Mouse (Mus musculus): Measurements from ENCODE around the gene Amer2. TPM values are rescaled to one million over a fixed set of nuclear protein-coding genes. Genes with fewer than 3 reads are reported as not detected.

Gene Amer2
- total and polyA plus RNA-seq, 3 experiments, result not detected

DNA sequence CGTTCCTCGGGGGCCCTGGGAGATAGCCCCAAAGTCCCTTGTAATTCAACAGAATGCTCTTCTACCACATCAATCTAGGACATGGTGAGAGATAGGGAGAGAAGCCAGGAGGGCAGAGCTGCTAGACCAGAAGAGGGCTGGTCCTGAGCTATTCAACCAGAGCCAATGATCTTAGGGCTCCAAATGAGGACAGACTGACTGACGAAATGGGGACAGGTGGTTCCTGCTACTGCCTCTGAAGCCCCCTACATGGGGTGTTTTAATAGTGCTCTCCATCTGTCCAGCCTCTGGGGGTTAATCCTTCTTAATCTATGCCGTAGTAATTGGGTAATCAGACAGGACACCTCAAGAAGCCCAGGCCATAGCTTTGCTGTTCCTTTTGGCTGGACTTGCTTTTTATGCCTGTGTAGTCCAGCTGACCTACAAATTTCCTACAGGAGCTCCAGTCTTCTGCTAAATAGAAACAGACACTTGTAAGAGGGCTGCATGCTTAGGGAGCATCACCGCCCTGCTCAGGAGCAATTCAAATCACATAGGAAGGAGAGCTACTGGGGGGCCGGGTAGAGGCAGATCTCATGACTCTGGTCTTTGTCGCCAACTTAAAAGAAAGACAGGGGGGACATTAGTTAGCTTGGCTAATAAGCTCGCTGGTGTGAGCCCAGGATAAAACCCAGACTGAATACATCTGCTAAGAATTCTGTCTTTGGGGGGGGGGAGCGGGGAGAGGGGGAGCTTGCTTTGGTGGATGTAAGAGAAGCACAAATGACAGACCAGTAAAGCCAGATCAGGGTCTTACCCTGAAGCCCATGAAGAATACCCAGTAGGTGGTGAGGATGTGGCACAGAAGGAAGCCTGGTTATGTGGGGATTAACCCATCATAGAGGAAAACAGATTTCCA, 4.0 kb upstream of the Amer2 start:
- dilution Hi-C loops (cut with MboI; ENCODE audit: extremely low pct_ligation_motif_present, extremely low pct_unique_long_range_greater_than_20kb, low sequenced_read_pairs) (no loop called here), in situ Hi-C loops (cut with MboI; ENCODE audit: low pct_ligation_motif_present, low pct_unique_long_range_greater_than_20kb, low sequenced_read_pairs) (no loop called here)
- H3K27ac ChIP-seq (ENCODE audit: insufficient read depth, low read depth), result no peak overlapping the region
- no peak overlapping the region for H3K4me2 ChIP-seq (ENCODE audit: insufficient read depth, low read depth, poor library complexity, severe bottlenecking)
- no peaks in the 10 kb centered on the region for H3K36me3 ChIP-seq (replicated peaks in 1 of 2; ENCODE audit: control insufficient read depth in 1 of 2, insufficient read depth in 1 of 2, low read length in 1 of 2)
- H3K4me3 ChIP-seq (replicated peaks in 1 of 3; ENCODE audit: low read depth in 2 of 3, low read length in 2 of 3, poor library complexity in 1 of 3), result no peak overlapping the region
- no peaks in the 10 kb centered on the region for H3K4me1 ChIP-seq (ENCODE audit: control insufficient read depth in 1 of 2, insufficient read depth in 2 of 2)
- TF ChIP-seq MXI1 (IDR thresholded peaks at IDR 0.05; ENCODE audit: low read depth, low read length) (no peak), PAX5 (IDR thresholded peaks at IDR 0.05; ENCODE audit: low read length) (no peak), EP300 (IDR thresholded peaks at IDR 0.05; ENCODE audit: low read length) (no peak), GABPA (IDR thresholded peaks at IDR 0.05; ENCODE audit: insufficient replicate concordance, low read depth, low read length) (no peak), RAD21 (IDR thresholded peaks at IDR 0.05; ENCODE audit: low read depth, low read length) (no peak), CHD2 (IDR thresholded peaks at IDR 0.05; ENCODE audit: low read length) (no peak), ELF1 (IDR thresholded peaks at IDR 0.05; ENCODE audit: low read depth, low read length) (no peak), MAFK (IDR thresholded peaks at IDR 0.05; ENCODE audit: insufficient replicate concordance, low read length) (no peak), SIN3A (IDR thresholded peaks at IDR 0.05; ENCODE audit: low read length) (no peak), MYC (IDR thresholded peaks at IDR 0.05; ENCODE audit: low read depth, low read length) (no peak), NELFE (IDR thresholded peaks at IDR 0.05; ENCODE audit: low read depth, low read length) (no peak), JUND (conservative IDR thresholded peaks at IDR 0.05; ENCODE audit: low read depth, low read length) (no peak), ZKSCAN1 (IDR thresholded peaks at IDR 0.05; ENCODE audit: borderline replicate concordance, low read depth, low read length) (no peak), POLR2AphosphoS2 (IDR thresholded peaks at IDR 0.05; ENCODE audit: low read depth, low read length) (no peak), MEF2A (IDR thresholded peaks at IDR 0.05; ENCODE audit: borderline replicate concordance, low read depth, low read length) (no peak), NRF1 (IDR thresholded peaks at IDR 0.05; ENCODE audit: low read depth, low read length) (no peak), ZMIZ1 (IDR thresholded peaks at IDR 0.05; ENCODE audit: low read depth, low read length) (no peak), TCF12 (IDR thresholded peaks at IDR 0.05; ENCODE audit: low read depth, low read length) (no peak), HCFC1 (IDR thresholded peaks at IDR 0.05; ENCODE audit: low read depth, low read length) (no peak), TBP (conservative IDR thresholded peaks at IDR 0.05; ENCODE audit: low read depth, low read length) (no peak)
- H3K79me2 ChIP-seq (replicated peaks; ENCODE audit: control insufficient read depth, extremely low read depth, insufficient read depth, poor library complexity, severe bottlenecking), result no peaks in the 10 kb centered on the region
- peaks cover 3% of the 10 kb centered on the region for H3K9me3 ChIP-seq (replicated peaks; ENCODE audit: low read length)
- H3K9ac ChIP-seq (ENCODE audit: insufficient read depth, low read depth), result no peak overlapping the region
- no peak for DNase-seq (ENCODE audit: extremely low read depth)
- H3K27me3 ChIP-seq (replicated peaks), result no peaks in the 10 kb centered on the region

Measured in CH12.LX (cell line).